Mouse (Mus musculus): ENCODE data around the gene Il10ra.

Il10ra gene

DNA sequence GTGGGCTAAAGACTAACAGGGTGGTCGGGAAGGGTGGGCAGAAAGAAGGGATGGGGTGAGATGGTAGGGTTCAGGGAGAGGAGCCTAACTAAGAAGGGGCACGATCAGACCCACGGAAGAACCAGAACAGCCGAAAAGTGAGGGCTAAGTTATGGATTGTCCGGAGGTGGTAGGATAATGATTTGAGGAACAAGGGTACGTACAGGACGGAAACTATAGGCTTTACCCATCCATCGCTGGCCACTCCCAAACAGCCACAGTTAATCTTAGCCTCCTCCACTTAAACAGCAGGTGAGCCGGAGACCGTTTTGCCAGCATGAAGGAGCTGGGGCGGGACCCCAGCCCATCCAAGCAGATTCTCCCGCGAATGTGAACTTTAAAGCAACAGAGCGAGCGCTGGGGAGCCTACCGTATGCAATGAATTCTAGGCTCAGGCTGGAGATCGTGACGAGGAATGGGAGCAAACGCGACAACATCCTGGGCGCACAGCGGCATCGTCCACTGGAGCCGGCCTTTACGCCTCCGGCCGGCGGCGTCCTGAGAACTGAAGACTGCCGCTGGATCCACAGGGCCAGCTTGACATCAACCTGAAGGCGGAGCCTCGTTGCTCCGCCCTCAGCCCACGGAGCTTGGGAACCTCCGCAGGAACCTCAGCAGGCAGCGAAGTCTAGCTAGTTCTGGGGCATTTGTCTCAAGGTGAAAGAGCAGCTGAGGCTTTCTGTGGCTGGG, at the start of gene Il10ra:
TSS of gene Il10ra (minus strand) at position 553 of the 729 bp plus-strand sequence.
- no peak for DNase-seq (ENCODE audit: low read depth)

DNA sequence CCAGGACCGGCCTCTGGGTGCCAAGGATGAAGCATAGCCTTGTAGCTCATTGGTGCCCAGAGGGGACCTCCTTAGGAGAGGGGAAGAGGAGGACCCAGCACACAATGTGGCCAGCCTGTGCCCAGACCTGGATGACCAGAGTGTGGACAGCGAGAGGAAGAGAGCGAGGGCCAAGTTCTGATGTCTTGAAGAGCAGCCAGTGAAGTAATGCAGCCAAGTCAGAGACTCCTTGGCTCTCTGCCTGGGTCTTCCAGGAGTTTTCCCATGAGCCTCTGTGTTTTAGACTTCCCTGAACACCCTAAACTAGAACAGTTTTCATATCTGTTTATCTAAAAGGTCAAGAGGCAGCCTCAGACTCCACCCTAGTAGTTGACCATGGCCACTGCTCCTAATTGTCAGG, 48.7 kb upstream of the Il10ra start:
- no peak for DNase-seq (ENCODE audit: low read depth)

DNA sequence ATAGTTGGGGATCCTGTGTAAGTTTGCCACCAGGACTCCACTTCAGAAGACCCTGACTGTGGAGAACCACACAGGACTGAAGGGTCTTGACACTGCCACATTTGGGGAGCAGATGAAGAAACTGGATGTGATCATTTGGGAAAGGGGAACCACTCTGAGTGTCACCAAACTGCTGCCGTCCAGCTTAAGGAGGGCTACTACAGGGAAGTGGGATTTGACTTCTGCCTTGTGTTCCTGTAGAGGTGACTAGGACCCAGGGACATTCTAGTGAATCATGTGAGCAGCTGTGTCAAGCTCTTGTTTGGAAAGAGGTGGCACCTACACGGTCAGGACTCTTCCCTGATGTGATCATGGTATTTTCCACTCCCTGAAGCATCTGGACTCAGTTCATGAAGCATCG, 45.0 kb upstream of the Il10ra start:
- no peak for DNase-seq (ENCODE audit: low read depth)

DNA sequence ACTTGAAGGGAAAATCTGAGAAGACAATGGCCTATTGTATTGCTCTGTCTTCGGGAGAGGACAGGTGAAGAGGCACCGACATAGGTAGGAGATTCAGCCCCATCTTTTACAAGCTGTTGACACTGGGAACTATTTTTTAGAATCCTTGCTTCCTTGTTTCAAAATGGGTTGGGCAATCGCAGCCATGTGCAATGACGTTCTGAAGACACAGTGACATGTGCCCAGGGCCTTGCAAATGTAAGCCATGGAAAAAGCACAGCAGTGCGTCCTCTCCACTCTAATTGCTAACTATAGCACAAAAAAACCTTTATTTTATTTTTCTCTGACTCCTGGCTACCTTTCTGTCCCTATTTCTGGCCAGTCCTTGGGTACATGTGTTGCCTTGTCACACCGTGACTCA, 42.9 kb upstream of the Il10ra start:
- DNase-seq (ENCODE audit: low read depth) = no peak

DNA sequence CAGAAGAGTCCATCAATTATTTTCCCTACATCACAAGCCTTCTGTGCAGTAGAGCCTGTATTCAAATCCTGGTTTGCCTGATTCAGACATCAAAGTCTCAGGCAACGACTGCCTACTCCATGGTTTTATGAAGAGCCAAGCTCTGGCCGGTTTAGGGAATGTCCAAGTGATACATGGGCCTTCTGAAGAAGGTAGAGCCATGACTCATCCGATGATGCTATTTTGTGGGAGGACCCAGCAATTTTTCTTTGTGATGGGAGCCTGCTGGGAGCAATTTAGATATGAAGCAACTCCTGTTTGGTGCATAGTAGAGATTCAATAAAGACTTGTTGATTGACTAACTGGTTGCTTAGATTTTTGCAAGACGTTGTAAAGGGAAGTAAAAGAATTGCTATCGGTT, 39.6 kb upstream of the Il10ra start:
- no peak for DNase-seq (ENCODE audit: low read depth)

DNA sequence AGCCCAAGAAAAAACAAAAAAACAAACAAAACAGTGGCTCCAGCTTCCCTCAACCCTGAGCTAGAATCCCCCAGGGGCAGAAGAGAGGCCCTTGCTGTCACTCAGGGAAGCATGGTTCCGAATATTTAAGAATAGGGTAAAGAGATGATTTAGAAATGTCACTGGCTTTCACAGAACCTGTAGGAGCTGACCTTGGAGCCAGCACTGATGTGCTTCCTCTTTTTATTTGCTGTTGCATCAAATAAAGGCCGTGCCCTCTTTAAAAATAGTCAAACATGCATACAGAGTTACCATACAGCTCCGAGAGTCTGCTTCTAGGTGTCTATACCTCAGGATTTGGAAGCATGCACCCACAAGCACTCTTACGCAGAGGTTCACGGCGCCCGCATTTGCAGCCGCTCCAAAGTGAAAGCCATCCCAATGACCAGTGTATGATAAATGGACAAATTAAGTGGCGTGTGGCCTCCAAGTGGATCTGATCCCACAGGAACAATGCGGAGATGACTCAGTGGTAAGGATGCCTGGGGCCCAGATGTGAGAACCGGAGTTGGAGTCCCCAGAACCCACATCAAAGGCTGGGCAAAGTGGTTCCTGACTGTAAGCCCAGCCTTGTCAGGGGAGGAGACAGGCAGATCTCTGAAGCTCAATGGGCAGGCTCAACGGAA, 37.9 kb upstream of the Il10ra start:
- no peak for DNase-seq (ENCODE audit: low read depth)

DNA sequence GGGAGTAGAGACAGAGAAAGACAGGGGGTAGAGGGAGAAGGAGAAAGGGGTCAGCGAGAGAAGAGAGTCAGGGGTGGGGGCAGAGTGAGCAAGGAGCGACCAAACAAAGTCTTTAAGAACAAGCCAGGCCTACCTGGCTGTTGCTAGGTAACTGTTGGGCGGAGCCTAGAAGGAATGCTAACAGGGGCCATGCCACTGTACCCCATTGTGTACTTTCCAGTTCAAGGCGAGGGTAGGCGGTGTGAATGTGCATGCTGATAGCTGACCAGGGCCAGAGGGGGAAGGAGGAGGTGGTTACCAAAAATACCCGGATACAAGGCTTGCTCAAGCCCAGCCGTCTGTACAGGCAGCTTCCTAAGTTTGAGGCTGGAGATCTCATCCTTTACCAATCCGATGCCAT, 32.8 kb upstream of the Il10ra start:
- DNase-seq (ENCODE audit: low read depth) = no peak

DNA sequence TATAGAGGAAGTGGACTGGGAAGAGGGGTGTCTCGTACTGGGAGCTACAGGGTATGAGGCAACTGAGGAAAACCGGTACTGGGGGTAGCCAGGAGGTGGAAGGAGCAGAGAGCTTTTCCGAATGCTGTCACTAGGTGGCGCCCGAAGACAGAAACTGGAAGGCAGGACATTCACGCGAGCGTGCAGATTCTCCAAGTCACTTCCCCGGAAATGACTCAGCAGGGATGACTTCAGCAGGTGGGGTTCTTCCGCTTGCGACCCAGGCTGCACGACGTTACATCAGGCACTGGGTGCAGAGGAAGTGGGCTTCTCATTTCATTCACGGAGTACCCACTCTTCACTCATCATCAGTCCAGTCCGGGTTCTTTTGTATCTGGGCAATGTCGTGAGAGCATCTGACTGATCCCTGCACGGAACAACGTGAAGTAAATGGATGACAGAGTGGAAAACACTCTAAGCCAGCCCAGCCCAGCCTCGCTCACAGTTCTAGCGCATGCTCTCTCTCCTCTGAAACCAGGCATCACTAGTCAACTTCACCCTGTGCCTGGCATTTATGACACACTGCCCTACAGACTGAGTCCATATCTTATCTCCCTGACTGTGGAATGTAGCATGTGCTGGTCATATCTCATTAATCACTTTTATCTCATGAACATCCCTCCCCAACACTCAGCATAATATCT, 31.6 kb upstream of the Il10ra start:
- peak; percentile 67 for DNase-seq (ENCODE audit: low read depth)

DNA sequence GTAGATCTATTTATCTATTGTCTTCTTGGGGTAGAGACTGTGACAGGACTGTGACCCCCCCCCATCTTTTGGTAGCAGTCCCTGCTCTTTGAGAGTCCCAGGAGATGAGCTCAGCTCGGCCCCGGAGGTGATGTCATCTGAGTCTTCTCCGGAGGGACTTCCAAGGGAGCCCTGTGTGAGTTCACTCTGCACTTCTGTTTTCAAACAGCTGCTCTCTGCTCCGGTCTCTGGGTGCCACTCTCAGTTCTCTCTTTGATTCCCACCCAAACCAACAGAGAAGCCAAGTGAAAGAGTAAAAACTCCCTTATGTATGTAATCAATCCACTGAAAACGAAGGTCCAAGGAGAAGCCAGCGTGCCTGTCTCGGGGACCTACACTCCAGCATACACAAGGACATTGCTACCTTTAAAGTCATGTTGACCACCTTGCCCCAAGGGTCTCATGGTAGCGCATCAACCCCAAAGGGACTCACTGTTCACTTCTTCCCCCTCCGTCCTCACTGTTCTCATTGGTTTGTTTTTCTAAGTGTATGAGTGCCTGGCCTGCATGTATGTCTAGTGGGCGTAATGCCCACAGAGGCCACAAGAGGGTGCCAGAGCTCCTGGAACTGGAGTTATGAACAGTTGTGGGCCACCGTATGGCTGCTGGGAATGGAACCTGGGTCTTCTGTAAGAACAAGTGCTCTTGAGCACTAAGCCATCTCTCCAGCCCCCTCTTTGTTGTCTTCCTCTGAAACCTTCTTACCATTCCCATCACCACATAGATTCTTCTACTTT, 30.5 kb upstream of the Il10ra start:
- peak; percentile 33 for DNase-seq (ENCODE audit: low read depth)

DNA sequence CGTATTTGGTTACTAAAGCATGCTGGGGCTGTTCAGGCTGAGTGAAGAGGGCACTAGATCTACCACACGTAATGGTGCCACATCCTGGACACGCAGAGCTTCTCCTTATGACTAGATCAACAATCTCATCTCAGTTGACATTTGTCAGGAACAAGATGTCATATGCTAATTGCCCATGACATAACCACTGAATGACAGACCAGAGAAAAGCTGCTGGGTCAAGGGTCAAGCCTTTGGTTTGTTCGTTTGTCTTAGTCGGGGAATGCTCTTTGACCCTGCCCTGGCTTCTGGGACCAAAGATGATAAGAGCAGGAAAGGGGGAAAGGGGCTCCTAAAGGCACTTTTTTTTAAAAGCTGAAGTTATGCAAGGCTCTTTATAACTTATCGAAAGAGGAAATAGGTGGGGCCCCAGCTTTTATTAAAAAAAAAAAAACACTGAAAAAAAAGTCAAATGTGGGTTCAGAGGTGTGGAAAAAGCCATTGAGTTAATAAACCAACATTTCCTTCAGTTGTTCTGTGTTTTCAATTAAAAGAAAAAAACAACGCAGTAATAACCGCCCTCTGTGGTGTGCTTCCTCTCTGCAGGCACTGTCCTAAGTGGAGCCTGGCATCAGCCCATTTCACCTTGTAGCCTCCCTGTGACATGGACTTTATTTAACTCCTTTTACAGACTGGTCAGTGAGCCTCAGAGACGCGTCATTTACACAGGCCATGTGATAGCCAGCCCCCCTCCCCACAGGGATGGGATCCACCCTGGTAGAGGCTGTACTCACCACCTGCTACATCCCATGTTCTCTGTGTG, 25.5 kb upstream of the Il10ra start:
- DNase-seq (ENCODE audit: low read depth) = no peak

DNA sequence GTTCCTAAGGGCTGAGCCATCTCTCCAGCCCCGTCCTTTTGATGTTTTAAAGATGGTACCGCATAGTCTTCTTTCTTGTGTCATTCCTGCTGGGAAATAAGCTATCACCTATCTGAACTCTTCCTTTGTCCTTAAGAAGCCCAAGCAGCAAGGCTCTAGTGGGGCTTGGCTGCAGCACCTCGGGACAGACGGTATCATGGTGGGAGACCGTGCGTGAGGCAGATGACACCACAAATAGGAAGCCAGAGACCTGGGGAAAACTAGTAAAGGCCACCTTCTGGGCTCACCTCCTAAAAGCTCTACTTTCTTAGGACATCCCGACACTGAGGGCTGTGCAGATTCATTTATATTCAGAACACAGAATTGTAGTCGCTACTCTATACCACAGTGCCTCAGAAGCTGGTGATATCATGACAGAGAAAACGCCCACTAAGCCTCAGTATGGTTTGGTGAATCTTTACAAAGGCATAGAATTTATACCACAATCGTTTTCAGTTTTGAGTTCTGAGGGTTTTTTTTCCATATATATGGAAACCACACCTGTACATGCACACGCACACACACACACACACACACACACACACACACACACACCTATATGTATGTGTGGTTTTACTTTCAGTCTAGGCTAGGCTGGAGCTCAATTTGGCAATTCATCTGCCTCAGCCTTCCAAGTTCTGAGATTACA, 22.7 kb upstream of the Il10ra start:
- no peak for DNase-seq (ENCODE audit: low read depth)

DNA sequence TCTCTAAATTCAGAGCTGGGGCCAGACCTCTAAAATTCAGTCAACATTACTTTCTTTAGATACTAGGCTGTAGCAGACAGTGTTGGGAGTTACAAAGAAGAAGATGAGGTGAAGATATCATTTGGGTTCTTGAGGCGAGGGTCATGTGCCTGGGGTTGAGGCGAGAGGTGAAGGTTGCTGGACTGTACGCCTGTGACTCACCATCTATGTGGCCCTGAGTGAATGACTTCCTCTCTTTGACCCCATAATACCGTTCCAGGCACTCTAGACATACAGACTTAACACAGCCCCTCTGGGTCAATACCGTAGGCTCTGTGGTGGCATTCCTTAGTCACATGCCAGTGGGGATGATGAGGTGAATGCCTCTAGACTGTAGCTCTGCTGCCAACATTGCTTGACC, 13.5 kb upstream of the Il10ra start:
- no peak for DNase-seq (ENCODE audit: low read depth)

DNA sequence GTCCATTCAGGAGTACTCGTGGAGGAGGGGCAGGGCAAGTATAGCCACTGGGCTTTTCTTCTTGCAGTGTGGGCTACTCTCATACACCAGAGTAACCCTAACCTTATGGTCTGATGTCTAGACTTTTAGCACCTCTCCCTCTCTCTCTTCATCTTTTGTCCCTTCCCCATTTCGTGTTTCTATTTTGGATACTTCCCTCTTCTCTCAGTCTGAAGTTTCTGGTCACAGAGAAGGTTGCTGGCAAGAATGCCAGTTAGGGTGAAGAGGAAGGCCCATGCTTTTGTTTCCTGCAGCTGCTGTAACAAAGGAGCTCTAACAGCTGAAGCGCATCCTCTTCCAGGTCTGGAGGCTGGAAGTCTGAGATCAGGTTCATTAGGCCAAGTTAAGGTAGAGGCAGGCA, 11.9 kb upstream of the Il10ra start:
- no peak for DNase-seq (ENCODE audit: low read depth)

DNA sequence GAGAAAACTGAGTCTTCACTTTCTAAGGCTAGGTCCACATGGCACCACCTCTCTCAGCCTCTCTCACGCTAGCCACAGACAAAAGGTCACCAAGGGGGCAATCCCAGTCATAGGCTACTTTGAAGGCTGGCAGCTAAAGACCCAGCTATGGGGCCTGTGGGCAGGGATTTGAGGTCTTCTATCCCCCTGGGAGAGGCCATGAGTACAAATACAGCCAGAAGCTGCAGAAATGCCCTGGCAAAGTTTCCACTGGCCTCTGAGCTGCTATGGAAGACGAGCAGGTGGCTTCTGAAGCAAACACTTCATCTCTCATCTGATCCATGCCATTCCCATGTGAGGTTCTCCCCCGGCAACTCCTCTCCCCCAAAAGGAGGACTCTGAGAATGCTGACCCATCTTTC, 11.1 kb upstream of the Il10ra start:
- DNase-seq (ENCODE audit: low read depth) = no peak

DNA sequence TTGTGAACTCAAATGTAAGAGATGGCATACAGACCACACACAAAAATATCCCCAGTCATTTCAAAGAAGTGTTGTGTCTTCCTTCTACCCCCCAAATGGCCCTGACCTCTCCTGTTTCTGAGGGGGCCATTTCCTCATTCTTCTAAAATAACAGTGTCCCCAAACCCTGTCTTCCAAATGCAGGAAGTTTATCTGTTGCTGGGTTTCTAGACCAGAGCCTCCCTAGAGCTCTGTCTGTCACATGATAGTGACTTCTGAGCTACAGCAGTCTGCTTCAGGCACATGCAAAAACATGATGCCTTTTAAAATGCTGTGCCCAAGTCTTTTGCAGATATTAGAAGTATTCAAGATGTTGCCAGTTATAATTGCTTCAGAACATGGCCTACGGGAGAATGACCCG, 5.7 kb upstream of the Il10ra start:
- DNase-seq (ENCODE audit: low read depth) = no peak

DNA sequence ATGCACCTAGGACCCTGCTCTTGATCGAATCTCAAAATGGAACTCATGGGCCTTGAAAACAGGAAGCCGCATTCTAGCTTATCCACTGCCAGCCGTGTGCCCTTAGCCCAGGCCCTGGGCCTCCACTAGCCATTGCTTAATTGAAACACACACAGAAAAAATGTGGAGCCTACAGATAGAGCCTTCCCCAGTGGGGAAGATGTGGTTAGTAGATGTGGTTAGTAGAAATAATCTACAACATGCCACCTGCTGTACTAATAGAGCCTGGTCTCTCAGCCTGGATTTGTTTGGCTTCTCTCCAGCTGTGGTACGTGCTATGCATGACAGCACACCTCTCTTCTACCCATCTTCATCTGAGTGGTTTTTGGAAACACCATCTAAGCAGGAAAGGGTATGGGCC, 5.3 kb upstream of the Il10ra start:
- peak; percentile 24 for DNase-seq (ENCODE audit: low read depth)

DNA sequence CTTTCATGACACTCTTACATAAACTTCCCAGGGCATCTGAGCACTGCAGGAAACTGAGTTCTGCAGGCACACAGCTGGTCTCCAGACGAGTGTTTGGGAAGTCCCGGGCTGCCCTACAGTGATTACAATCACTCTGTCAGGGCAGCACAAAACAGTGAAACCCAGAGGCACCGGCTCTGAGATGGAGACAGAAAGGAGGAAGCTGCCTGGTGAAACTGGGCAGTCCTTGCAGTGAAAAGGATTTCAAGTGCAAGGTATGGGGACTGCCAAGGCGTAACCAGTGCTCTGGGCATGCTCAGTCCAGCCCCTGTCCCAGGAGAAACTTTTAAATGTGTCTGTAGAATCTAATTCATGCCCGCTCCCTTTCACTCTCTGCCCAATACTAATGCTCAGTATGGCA, 3.3 kb upstream of the Il10ra start:
- no peak for DNase-seq (ENCODE audit: low read depth)

DNA sequence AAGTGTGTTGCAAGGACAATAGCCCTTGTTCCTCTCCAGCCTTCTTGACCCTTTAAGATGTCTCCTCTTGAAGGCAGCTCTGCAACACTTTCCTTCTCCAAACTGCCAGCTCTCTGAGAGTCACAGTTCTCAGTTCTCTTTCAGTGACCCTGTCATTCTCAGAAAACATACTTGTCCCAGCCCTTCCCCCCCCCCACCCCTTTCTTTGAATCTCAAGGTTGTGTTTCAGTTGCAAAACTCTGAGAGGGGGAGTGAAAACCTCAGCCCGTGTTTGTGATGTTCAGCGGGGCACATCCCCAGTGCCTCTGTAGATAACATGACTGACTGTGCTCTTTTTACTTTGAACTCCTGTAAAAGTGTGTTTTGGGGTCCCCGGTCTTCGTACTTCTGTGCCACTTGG, 870 bp downstream of the Il10ra start:
- DNase-seq (ENCODE audit: low read depth) = no peak

DNA sequence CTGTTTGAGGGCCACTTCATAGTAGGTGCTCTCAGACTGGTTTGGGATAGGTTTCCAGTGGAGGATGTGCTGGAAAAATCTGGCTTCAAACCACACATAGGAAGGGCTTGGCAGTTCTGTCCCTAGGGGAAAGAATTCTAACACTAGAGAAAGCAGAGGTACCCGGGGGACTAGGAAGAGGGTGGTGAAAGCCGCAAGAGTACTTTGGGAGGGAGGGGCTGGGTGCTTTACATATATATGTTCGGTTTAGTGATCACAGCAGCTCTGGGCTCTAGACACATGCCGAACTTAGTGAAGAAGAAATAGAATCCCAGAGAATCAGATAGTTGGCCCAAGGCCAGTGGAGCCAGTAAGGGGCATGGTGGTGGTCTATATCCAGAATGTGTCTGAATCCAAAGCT, 1.9 kb downstream of the Il10ra start:
- no peak for DNase-seq (ENCODE audit: low read depth)

DNA sequence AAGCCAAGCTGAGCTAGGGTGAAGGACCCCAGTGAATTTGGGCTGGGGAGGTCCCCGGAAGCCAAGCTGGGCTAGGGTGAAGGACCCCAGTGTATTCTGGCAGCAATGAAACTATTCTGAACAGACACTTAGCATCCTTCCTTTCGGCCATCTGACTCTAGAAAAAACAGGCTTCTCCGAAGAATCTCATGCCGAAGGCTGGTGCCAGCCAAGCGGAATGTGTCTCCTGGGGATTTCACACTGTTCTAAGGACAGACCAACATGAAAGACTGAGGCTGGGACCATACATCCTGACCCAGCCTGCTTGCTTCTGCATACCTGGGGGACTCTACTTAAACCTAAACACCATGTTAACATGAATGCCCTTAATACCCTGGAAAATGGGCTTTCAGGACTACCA, 7.1 kb downstream of the Il10ra start:
- DNase-seq (ENCODE audit: low read depth) = no peak

DNA sequence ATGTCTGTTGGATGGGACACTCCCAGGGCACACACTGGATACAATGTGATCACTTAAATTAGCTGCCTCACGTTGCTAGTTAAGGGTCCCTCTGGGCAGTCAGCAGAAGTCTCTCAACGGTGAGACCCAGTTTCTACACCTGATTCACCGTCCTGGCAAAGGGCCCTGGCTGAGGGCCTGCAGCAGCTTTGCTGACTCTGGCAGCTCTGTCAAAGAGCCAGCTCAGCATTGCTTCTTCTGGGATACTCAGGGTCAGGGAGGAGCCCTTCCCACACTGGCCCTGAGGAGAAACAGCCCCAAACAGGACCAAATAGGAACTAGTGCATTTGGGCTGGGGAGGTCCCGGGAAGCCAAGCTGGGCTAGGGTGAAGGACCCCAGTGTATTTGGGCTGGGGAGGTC, 7.5 kb downstream of the Il10ra start:
- DNase-seq (ENCODE audit: low read depth) = no peak
